Mouse (Mus musculus) gastrocnemius, postnatal 14 days (tissue): ENCODE results near the gene Zfp260. TPM values are rescaled to one million over a fixed set of nuclear protein-coding genes. Genes with fewer than 3 reads are reported as not detected.
A peak's percentile ranks its signal among the peaks of the same experiment; 100 is the strongest.
"Not testable (repeated sequence)": the region's sequence is repeated elsewhere in the genome, so short reads cannot be mapped to it uniquely, and the experiment has no call there.

Experiments
- DNase-seq: peaks from one replicate; pipeline ENCODE4 v3.0.0; 2021; ENCODE audit warnings: mixed read lengths
- intact Hi-C: fragments of 180-260 bp; cut with DNase I; formaldehyde crosslinking; loops from one replicate; pipeline ENCODE4 v1.15.1; 2025; ENCODE audit warnings: low total_unique reads
- microRNA-seq, 2 experiments: library from miRNA; unstranded; fragments of <30 nt; microRNA quantifications; one replicate each; pipeline ENCODE4 v1.2.0; 2021
- total RNA-seq, 2 experiments: library from RNA; stranded (reverse); gene quantifications; 2 replicates each; pipeline ENCODE4 v1.2.3; 2021

Zfp260 gene
- total RNA-seq, 2 experiments from 2014 or later: 29.9 to 33.5 TPM

DNA sequence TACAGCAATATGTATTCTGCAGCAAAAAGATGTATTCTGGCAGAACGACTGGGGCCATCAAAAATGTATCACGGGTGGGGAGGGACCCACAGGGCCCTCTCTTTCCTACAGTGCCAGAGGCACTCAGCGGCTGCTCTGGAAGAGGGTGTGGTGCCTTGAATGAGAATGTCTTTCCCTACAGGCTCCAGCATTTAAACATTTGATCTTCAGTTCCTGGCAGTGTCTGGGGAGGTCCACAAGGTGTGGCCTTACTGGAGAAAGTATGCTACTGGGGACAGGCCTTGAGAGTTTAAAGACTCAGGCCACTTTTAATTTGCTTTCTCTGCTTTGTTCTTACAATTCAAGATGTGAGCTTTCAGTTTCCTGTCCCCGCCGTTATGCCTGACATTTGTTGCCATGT lies 21.5 kb downstream of the Zfp260 start:
- DNase-seq: no peak
- intact Hi-C loops: loop anchor here (2.0 kb wide), 1 partner anchor 41 kb away; no protein-coding TSS in a partner anchor

DNA sequence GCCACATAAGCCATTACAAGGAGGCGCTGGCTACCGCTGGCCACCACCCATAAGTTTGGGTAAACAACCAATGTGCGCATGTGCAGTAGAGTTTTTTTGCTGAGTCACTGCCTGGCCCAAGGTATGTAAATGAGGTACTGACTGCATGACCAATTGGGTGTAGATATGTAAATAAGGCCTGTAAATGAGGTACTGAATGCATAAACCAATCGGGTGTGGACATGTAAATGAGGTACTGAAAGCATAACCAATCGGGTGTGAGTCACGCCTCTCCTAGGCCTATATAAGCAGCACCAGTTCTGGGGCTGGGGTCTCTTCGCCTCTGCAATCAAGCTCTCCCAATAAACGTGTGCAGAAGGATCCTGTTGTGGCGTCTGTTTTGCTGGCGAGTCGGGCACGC lies 23.4 kb downstream of the Zfp260 start:
- intact Hi-C loops: loop anchor here (2.0 kb wide), 1 partner anchor 39 kb away; no protein-coding TSS in a partner anchor
- not testable (repeated sequence) for DNase-seq

- intact Hi-C loops: no loop called here
- DNase-seq: peak; percentile 92
These were observed 27.0 kb downstream of the Zfp260 start, which contains the start of gene Zfp382 for GRCm38 (mm10) chr7:30121308-30122187. Gene Zfp382 (plus strand): TSS chr7:30121942.

DNA sequence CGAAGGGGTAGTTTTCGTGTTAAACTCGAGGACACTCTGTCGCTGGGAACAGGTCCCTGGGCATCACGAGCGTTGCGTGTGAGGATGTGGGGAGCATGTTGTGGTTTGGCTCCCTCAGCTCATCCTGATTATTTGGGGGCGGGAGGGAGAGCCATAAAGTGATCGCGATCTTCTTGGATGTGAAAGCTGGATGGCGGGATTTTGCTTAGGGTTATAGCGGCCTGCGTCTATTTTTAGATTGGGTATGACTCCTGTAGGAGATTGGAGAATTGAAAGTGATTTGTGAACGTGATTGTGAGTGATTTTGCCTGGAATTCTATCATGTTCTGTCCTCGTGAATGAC lies 27.6 kb downstream of the Zfp260 start:
- intact Hi-C loops: no loop called here
- no peak for DNase-seq

DNA sequence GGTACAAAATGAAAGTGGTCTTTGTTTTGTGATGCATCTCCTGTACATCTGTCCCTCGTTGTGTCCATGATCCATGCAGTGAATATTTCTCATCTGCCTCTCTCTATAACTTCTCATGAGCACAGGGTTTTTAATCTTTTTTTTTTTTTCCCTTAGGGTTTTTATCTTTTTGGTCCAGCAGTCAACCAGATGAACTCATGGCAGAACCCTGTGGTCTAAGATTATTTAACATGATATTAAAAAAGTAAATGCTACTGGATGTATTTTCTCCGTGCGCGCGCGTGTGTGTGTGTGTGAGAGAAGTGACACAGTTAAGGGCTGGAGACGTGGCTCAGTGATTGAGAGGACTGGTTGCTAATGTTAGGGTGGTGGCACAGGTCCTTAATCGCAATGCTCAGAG lies 35.3 kb downstream of the Zfp260 start:
- DNase-seq: no peak
- intact Hi-C loops: no loop called here

DNA sequence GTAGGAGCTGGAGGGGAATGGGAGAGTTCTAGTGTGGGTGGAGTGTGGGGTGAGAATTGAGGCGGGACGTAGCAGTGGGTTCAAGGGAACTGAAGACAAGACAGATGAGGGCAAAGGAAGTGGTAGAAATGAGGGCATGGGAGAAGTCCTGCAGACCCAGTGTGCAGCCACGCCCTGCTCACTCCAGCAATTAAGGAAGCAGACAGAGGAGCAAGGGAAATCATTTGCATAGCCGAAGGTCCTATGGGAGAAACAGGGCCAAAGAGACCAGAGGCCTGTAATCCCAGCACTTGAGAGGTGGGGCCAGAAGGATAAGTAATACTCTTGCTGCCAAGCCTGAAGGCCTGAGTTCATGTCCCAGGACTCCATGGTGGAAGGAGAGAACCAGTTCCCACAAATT lies 37.8 kb downstream of the Zfp260 start:
- no peak for DNase-seq
- intact Hi-C loops: no loop called here

DNA sequence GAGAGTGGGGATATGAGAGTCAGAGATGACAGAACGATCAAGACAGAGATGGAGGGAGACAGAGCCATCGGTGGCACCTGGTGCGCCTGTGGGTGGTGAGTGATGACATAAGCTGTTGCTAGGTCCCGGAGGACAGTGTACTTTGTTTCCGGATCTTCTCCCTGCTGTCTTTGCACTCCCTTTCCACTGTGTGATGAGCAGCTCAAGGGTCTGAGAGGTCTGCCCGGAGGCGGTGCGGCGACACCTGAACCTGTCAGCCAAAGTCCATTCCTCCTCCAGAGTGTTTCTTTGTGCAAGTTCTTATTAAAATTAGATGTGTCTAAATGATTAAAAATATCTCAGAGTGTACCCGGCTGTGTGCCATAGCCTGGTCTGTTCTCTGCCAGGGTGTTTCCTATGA lies 42.2 kb downstream of the Zfp260 start:
- intact Hi-C loops: no loop called here
- no peak for DNase-seq

- intact Hi-C loops: no loop called here
- DNase-seq: no peak
These were observed 48.6 kb downstream of the Zfp260 start for GRCm38 (mm10) chr7:30143170-30143554.

DNA sequence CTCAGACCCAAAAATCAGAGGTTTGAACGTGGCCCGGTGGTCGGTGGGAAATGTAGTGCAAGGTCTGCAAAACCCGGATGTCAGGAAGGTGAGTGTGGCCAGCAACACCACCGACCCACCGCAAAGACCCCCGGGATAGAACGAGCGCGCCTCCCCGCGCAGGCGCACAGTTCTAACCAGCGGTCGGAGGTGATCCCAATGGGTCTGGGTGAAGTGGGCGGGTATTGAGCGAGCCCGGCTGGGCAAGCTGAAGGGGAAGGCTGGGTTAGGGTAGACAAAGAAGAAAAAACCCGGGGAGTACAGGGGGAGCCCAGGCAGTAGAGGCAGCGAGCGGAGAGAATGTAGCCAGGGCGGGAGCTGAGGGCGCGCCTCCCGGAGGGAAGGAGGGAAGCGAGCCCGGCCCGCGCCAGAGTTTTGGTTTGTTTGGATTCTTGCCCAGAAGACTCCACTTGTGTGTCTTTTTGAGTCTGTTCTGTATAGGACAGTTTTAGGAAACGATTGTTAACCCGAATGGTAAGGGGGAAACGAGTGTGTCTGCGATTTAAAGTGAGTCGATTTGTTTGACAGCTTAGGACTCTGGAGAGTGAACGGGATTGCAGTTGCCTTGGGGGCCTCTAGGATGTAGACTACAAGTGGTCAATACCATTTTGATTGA lies 49.1 kb downstream of the Zfp260 start:
- intact Hi-C loops: no loop called here

DNA sequence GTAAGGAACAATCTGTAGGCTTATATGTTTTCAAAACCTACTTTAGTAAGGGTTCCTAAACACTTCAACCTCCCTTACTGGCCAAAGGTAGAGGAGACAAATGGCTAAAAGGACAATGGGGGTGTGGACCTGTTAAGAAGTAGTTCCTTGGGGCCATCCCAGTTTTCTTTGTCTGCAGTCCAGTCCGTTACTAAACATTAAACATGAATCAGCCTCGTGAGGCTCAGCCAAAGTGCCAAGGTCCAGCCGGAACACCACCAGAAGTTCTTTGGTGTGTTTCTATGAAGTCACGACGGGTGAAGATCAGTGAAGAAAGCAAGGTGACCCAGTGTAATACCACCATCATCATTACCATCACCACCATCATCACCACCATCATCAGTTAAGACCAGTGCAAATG lies 52.4 kb downstream of the Zfp260 start:
- DNase-seq: no peak
- intact Hi-C loops: loop anchor here (2.0 kb wide), 1 partner anchor 14 kb away; no protein-coding TSS in a partner anchor

More for the DNA sequence above, 49.1 kb downstream of the Zfp260 start:
- peak; percentile 63 for DNase-seq

DNA sequence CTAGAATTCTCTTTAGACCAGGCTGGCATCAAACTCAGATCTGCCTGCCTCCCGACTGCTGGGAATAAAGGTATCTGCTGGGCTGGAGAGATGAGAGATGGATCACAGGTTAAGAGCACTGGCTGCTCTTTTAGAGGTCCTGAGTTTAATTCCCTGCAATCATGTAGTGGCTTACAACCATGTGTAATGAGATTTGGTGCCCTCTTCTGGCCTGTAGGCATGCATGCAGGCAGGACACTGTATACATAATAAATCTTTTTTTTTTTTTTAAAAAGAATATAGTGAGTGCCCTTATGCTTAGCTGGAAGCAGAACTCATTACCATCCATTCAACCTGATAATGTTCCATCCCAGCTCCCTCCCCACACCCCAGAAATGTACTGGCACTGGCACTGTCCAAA lies 59.5 kb downstream of the Zfp260 start:
- no peak for DNase-seq
- intact Hi-C loops: no loop called here

GRCm38 (mm10) chr7:30155507-30155906 lies 60.9 kb downstream of the Zfp260 start:
- intact Hi-C loops: no loop called here
- DNase-seq: no peak

Small RNAs within 50 kb of the gene (microRNA-seq; reads per million reads assigned to microRNA genes)
- 0 reads per million in 2 experiments for gene Gm23368

Other genes with a start within 250 kb of the Zfp260 start
- under 1 TPM; 0.27 to 0.35 TPM for gene Zfp940, start 241.1 kb upstream of the Zfp260 start, total RNA-seq
- 1 to 10 TPM; 2.2 to 2.6 TPM for gene Zfp420, start 234.8 kb upstream of the Zfp260 start, total RNA-seq
- gene Zfp27, start 188.2 kb upstream of the Zfp260 start, total RNA-seq: 1 to 10 TPM; 6.0 to 8.0 TPM
- gene Zfp383, start 186.6 kb upstream of the Zfp260 start, total RNA-seq: 1 to 10 TPM; 5.9 to 8.1 TPM
- 1 to 10 TPM; 4.8 to 7.3 TPM for gene Zfp74, start 140.7 kb upstream of the Zfp260 start, total RNA-seq
- 10 to 100 TPM; 28.5 to 42.5 TPM for gene Zfp568, start 110.8 kb upstream of the Zfp260 start, total RNA-seq
- 1 to 10 TPM; 1.5 to 2.0 TPM for gene Zfp14, start 43.4 kb upstream of the Zfp260 start, total RNA-seq
- gene Zfp82, start 21.9 kb upstream of the Zfp260 start, total RNA-seq: 1 to 10 TPM; 1.0 to 1.6 TPM
- under 1 TPM in 1 of 2 experiments, not detected in 1; 0.80 TPM for gene Gm26920, start 4.4 kb upstream of the Zfp260 start, total RNA-seq
- 1 to 10 TPM; 1.1 to 1.8 TPM for gene Zfp566, start 4.2 kb upstream of the Zfp260 start, total RNA-seq
- 1 to 10 TPM; 1.6 to 2.9 TPM for gene Zfp382, start 27.2 kb downstream of the Zfp260 start, total RNA-seq
- gene Zfp146, start 75.0 kb downstream of the Zfp260 start, total RNA-seq: 10 to 100 TPM; 23.5 to 27.0 TPM
- 100 to 1,000 TPM; 827 to 966 TPM for gene Cox7a1, start 89.4 kb downstream of the Zfp260 start, total RNA-seq
- 100 to 1,000 TPM; 275 to 320 TPM for gene Capns1, start 104.0 kb downstream of the Zfp260 start, total RNA-seq
- 10 to 100 TPM; 56.0 to 61.2 TPM for gene Polr2i, start 137.2 kb downstream of the Zfp260 start, total RNA-seq
- 10 to 100 TPM; 26.8 to 37.2 TPM for gene Tbcb, start 137.5 kb downstream of the Zfp260 start, total RNA-seq
- gene Ovol3, start 140.9 kb downstream of the Zfp260 start, total RNA-seq: under 1 TPM in 1 of 2 experiments, not detected in 1; 0.33 TPM
- gene Thap8, start 185.3 kb downstream of the Zfp260 start, total RNA-seq: under 1 TPM; 0.16 to 0.29 TPM
- gene Wdr62, start 185.6 kb downstream of the Zfp260 start, total RNA-seq: 1 to 10 TPM; 2.9 to 3.1 TPM
- gene Clip3, start 197.0 kb downstream of the Zfp260 start, total RNA-seq: 10 to 100 TPM; 18.2 to 20.9 TPM
- gene Alkbh6, start 213.9 kb downstream of the Zfp260 start, total RNA-seq: 10 to 100 TPM; 16.0 to 17.4 TPM
- 1 to 10 TPM; 1.0 to 1.1 TPM for gene Syne4, start 220.0 kb downstream of the Zfp260 start, total RNA-seq
- under 1 TPM; 0.51 to 0.78 TPM for gene E130208F15Rik, start 227.0 kb downstream of the Zfp260 start, total RNA-seq
- gene Sdhaf1, start 229.1 kb downstream of the Zfp260 start, total RNA-seq: 10 to 100 TPM in 1 of 2 experiments, 1 to 10 TPM in 1; 7.8 to 10.6 TPM